Mouse (Mus musculus) embryonic facial prominence, embryonic 14.5 days (tissue): ENCODE data around the gene Klf9. TPM values are rescaled to one million over a fixed set of nuclear protein-coding genes. Genes with fewer than 3 reads are reported as not detected.

ENCODE experiments used
- ATAC-seq: fragments of 200-750 bp; cut with Nextera tagmentation; 2 replicates; pipeline ENCODE4 v1.8.0; 2017; ENCODE audit warnings: low read depth, moderate number of reproducible peaks, moderate TSS enrichment
- DNase-seq: peaks from one replicate; pipeline ENCODE4 v3.0.0-alpha.2; 2015; ENCODE audit warnings: low spot score
- H3K27ac ChIP-seq: fragments of 300-500 bp; sonication (generic); replicated peaks from 2 replicates; pipeline ENCODE4 v1.5.1; 2014; ENCODE audit warnings: low read depth, mild to moderate bottlenecking, low read length, moderate library complexity
- H3K27me3 ChIP-seq: fragments of 300-500 bp; sonication (generic); replicated peaks from 2 replicates; pipeline ENCODE4 v1.6.1; 2014; ENCODE audit warnings: low read length; ENCODE audit not compliant: control insufficient read depth, insufficient read depth
- H3K36me3 ChIP-seq: fragments of 300-500 bp; sonication (generic); 2 replicates; pipeline ENCODE4 v1.6.1; 2014; ENCODE audit warnings: low read length, mixed read lengths; ENCODE audit not compliant: control insufficient read depth, insufficient read depth
- H3K4me1 ChIP-seq: fragments of 300-500 bp; sonication (generic); 2 replicates; pipeline ENCODE4 v1.6.1; 2014; ENCODE audit warnings: antibody characterized with exemption, low read length; ENCODE audit not compliant: control insufficient read depth, insufficient read depth
- H3K4me2 ChIP-seq: fragments of 300-500 bp; sonication (generic); 2 replicates; pipeline ENCODE4 v1.6.1; 2014; ENCODE audit warnings: low read depth, mild to moderate bottlenecking, low read length, moderate library complexity, mixed read lengths
- H3K4me3 ChIP-seq: fragments of 300-500 bp; sonication (generic); 2 replicates; pipeline ENCODE4 v1.5.1; 2014; ENCODE audit warnings: low read depth, mild to moderate bottlenecking, low read length
- H3K9ac ChIP-seq: fragments of 300-500 bp; sonication (generic); 2 replicates; pipeline ENCODE4 v1.6.1; 2014; ENCODE audit warnings: low read depth, mild to moderate bottlenecking, low read length, moderate library complexity, mixed read lengths
- H3K9me3 ChIP-seq: fragments of 300-500 bp; sonication (generic); 2 replicates; pipeline ENCODE4 v1.6.1; 2016; ENCODE audit warnings: low read length; ENCODE audit not compliant: control insufficient read depth
- WGBS: fragments of 180-500 bp; shearing (Covaris S2); extraction: QIAGEN DNeasy Blood & Tissue Kit; methylation state at CpG from one replicate; pipeline ENCODE4 v1.1.7; 2014; 5-methylcytosine and 5-hydroxymethylcytosine counted together
- polyA plus RNA-seq: library from polyadenylated mRNA; unstranded; fragments of >200 nt; fragmentation: Nextera tagmentation; extraction: Ambion mirVana; gene quantifications from 2 replicates; pipeline ENCODE4 v1.2.1, GENCODE M21; 2014

Klf9 gene
- polyA plus RNA-seq, 1 experiment from 2014 or later: 4.5 TPM

- H3K27ac ChIP-seq: no peak overlapping the region
- H3K4me2 ChIP-seq: no peak overlapping the region
- H3K9ac ChIP-seq: no peak overlapping the region
- H3K27me3 ChIP-seq: no peaks in the 10 kb centered on the region
- peaks cover 7% of the 10 kb centered on the region for H3K4me1 ChIP-seq
- H3K36me3 ChIP-seq: no peaks in the 10 kb centered on the region
- ATAC-seq (no peak), DNase-seq (peak; percentile 78)
- no peak overlapping the region for H3K4me3 ChIP-seq
- WGBS: 18% methylated on average over 11 of the region's 11 CpGs
- no peaks in the 10 kb centered on the region for H3K9me3 ChIP-seq
These were observed 10.6 kb downstream of the Klf9 start for GRCm38 (mm10) chr19:23151651-23152070.

- Histone ChIP-seq H3K4me2 (no peak overlapping the region), H3K9ac (no peak overlapping the region), H3K9me3 (no peaks in the 10 kb centered on the region), H3K36me3 (no peaks in the 10 kb centered on the region), H3K27ac (no peak overlapping the region), H3K4me3 (no peak overlapping the region), H3K27me3 (no peaks in the 10 kb centered on the region), H3K4me1 (peaks cover 7% of the 10 kb centered on the region)
- WGBS: 25% methylated on average over 4 of the region's 4 CpGs
- DNase-seq: no peak
- no peak for ATAC-seq
These were observed 11.2 kb downstream of the Klf9 start for GRCm38 (mm10) chr19:23152201-23152640.

GRCm38 (mm10) chr19:23152771-23153605 lies 12.0 kb downstream of the Klf9 start:
- ATAC-seq (no peak), DNase-seq (no peak)
- no peaks in the 10 kb centered on the region for H3K36me3 ChIP-seq
- H3K27ac ChIP-seq: no peak overlapping the region
- H3K4me2 ChIP-seq: no peak overlapping the region
- no peaks in the 10 kb centered on the region for H3K9me3 ChIP-seq
- WGBS: 58% methylated on average over 25 of the region's 25 CpGs
- H3K4me1 ChIP-seq: peaks cover 7% of the 10 kb centered on the region
- H3K4me3 ChIP-seq: no peak overlapping the region
- H3K27me3 ChIP-seq: no peaks in the 10 kb centered on the region
- no peak overlapping the region for H3K9ac ChIP-seq

- 93% methylated on average over 5 of the region's 5 CpGs for WGBS
- ATAC-seq (no peak), DNase-seq (no peak)
- H3K27ac ChIP-seq: no peak overlapping the region
- H3K36me3 ChIP-seq: no peaks in the 10 kb centered on the region
- no peaks in the 10 kb centered on the region for H3K9me3 ChIP-seq
- H3K4me3 ChIP-seq: no peak overlapping the region
- H3K27me3 ChIP-seq: no peaks in the 10 kb centered on the region
- H3K9ac ChIP-seq: no peak overlapping the region
- H3K4me1 ChIP-seq: peaks cover 7% of the 10 kb centered on the region
- no peak overlapping the region for H3K4me2 ChIP-seq
These were observed 12.6 kb downstream of the Klf9 start for GRCm38 (mm10) chr19:23153606-23154127.

- Histone ChIP-seq H3K36me3 (no peaks in the 10 kb centered on the region), H3K9me3 (no peaks in the 10 kb centered on the region), H3K9ac (no peak overlapping the region), H3K4me2 (no peak overlapping the region), H3K27ac (no peak overlapping the region), H3K4me3 (no peak overlapping the region), H3K4me1 (peaks cover 5% of the 10 kb centered on the region), H3K27me3 (no peaks in the 10 kb centered on the region)
- ATAC-seq (no peak), DNase-seq (no peak)
- WGBS: 72% methylated on average over 10 of the region's 10 CpGs
These were observed 18.9 kb downstream of the Klf9 start for GRCm38 (mm10) chr19:23159780-23160395.

- no peak overlapping the region for H3K9ac ChIP-seq
- H3K27me3 ChIP-seq: no peaks in the 10 kb centered on the region
- ATAC-seq: peak; percentile 22; the same call in 1 of the 2 replicates
- H3K4me2 ChIP-seq: no peak overlapping the region
- DNase-seq: peak; percentile 64
- H3K27ac ChIP-seq: no peak overlapping the region
- peaks cover 5% of the 10 kb centered on the region for H3K4me1 ChIP-seq
- no peaks in the 10 kb centered on the region for H3K9me3 ChIP-seq
- no peaks in the 10 kb centered on the region for H3K36me3 ChIP-seq
- no peak overlapping the region for H3K4me3 ChIP-seq
- 19% methylated on average over 8 of the region's 8 CpGs for WGBS
These were observed 21.4 kb downstream of the Klf9 start for GRCm38 (mm10) chr19:23162387-23162809.

- Histone ChIP-seq H3K36me3 (no peaks in the 10 kb centered on the region), H3K9ac (no peak overlapping the region), H3K27ac (no peak overlapping the region), H3K9me3 (no peaks in the 10 kb centered on the region), H3K4me3 (no peak overlapping the region), H3K27me3 (no peaks in the 10 kb centered on the region), H3K4me1 (peaks cover 5% of the 10 kb centered on the region), H3K4me2 (no peak overlapping the region)
- DNase-seq (no peak), ATAC-seq (0 out of 2 replicates have a peak, but pooled peaks have one; percentile 12)
- 35% methylated on average over 6 of the region's 6 CpGs for WGBS
These were observed 21.9 kb downstream of the Klf9 start for GRCm38 (mm10) chr19:23162877-23163276.

- DNase-seq: no peak
- peaks cover 5% of the 10 kb centered on the region for H3K4me1 ChIP-seq
- H3K9me3 ChIP-seq: no peaks in the 10 kb centered on the region
These were observed 22.3 kb downstream of the Klf9 start for GRCm38 (mm10) chr19:23163361-23163760.

More at GRCm38 (mm10) chr19:23163361-23163760, 22.3 kb downstream of the Klf9 start:
- Histone ChIP-seq H3K27me3 (no peaks in the 10 kb centered on the region), H3K4me3 (no peak overlapping the region), H3K4me2 (no peak overlapping the region), H3K27ac (no peak overlapping the region), H3K36me3 (no peaks in the 10 kb centered on the region), H3K9ac (no peak overlapping the region)
- whole genome bisulfite sequencing: 42% methylated on average over 3 of the region's 3 CpGs
- no peak for ATAC-seq
